Mouse (Mus musculus) embryonic facial prominence, embryonic 11.5 days (tissue): ENCODE measurements around the gene Opcml. TPM values are rescaled to one million over a fixed set of nuclear protein-coding genes. Genes with fewer than 3 reads are reported as not detected.

ENCODE experiments used
- ATAC-seq: fragments of 200-750 bp; cut with Nextera tagmentation; replicated peaks from 2 replicates; pipeline ENCODE4 v1.8.0; 2017; ENCODE audit warnings: low read depth; ENCODE audit not compliant: insufficient number of reproducible peaks, low FRiP score, low TSS enrichment
- DNase-seq: peaks from one replicate; pipeline ENCODE4 v3.0.0-alpha.2; 2015; ENCODE audit warnings: low spot score
- H3K27ac ChIP-seq: fragments of 300-500 bp; sonication (generic); replicated peaks from 2 replicates; pipeline ENCODE4 v1.5.1; 2014; ENCODE audit warnings: mild to moderate bottlenecking, low read depth, low read length, control low read depth
- H3K27me3 ChIP-seq: fragments of 300-500 bp; sonication (generic); 2 replicates; pipeline ENCODE4 v1.6.1; 2014; ENCODE audit warnings: mild to moderate bottlenecking, low read length, moderate library complexity, mixed read lengths; ENCODE audit not compliant: control insufficient read depth, insufficient read depth
- H3K36me3 ChIP-seq: fragments of 300-500 bp; sonication (generic); replicated peaks from 2 replicates; pipeline ENCODE4 v1.6.1; 2014; ENCODE audit warnings: low read depth, mild to moderate bottlenecking, low read length, moderate library complexity, mixed read lengths; ENCODE audit not compliant: control insufficient read depth, insufficient read depth
- H3K4me1 ChIP-seq: fragments of 300-500 bp; sonication (generic); 2 replicates; pipeline ENCODE4 v1.6.1; 2014; ENCODE audit warnings: low read length, mixed read lengths; ENCODE audit not compliant: control insufficient read depth, insufficient read depth
- H3K4me2 ChIP-seq: fragments of 300-500 bp; sonication (generic); 2 replicates; pipeline ENCODE4 v1.6.1; 2014; ENCODE audit warnings: low read depth, mild to moderate bottlenecking, control low read depth, low read length, moderate library complexity
- H3K4me3 ChIP-seq: fragments of 300-500 bp; sonication (generic); 2 replicates; pipeline ENCODE4 v1.5.1; 2014; ENCODE audit warnings: low read depth, low read length, control low read depth
- H3K9ac ChIP-seq: fragments of 300-500 bp; sonication (generic); replicated peaks from 2 replicates; pipeline ENCODE4 v1.6.1; 2014; ENCODE audit warnings: mild to moderate bottlenecking, control low read depth, low read length
- H3K9me3 ChIP-seq: fragments of 300-500 bp; sonication (generic); replicated peaks from 2 replicates; pipeline ENCODE4 v1.6.1; 2016; ENCODE audit warnings: mild to moderate bottlenecking, low read length, inconsistent platforms, mixed read lengths; ENCODE audit not compliant: control insufficient read depth
- WGBS: fragments of 180-500 bp; shearing (Covaris S2); extraction: QIAGEN DNeasy Blood & Tissue Kit; methylation state at CpG from one replicate; pipeline ENCODE4 v1.1.7; 2014; 5-methylcytosine and 5-hydroxymethylcytosine counted together
- polyA plus RNA-seq: library from polyadenylated mRNA; unstranded; fragments of >200 nt; fragmentation: Nextera tagmentation; extraction: Ambion mirVana; gene quantifications from 2 replicates; pipeline ENCODE4 v1.2.1, GENCODE M21; 2014

Gene Opcml
- polyA plus RNA-seq, 1 experiment from 2014 or later = 2.3 TPM

DNA sequence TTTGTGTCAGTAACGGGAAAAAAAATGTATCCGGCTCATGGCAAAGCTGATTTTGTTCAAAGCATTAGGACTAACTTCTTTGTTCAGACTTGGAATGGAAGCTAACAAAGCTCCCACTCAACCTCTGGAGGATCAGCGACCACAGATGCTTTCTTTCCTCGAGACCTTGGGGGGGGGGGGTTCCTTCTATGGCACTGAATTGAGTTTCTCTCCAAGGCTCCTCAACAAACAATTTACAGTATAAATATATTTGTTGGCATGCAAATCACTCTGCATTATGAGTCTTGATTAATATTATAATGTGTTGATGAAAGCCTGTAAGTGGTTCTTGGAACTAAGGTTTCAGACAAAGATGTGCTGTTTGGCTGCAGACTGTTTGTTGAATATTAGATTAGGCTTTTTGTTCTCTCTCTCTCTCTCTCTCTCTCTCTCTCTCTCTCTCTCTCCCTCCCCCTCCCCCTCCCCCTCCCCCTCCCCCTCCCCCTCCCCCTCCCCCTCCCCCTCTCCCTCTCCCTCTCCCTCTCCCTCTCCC is 797.3 kb downstream of the Opcml start:
- no peaks in the 10 kb centered on the region for H3K36me3 ChIP-seq

DNA sequence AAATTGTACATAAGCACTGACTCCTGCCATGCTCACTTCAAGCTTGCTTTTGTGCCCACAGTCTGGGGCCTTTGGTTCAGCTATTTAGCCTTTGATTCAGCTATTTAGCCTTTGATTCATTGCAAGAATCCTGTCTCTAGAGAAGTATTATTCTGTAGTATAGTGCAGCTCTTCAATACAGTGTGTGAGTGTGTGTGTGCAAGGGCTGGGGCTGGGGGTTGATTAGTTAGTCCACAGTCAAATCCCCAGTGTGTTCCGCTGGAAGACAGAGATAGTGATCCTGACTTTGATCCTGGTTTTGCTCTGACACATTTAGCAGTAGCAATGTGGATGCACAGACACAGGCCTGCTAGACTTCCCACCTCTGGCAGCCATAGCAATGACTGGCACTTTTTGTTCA is 797.9 kb downstream of the Opcml start:
- 95% methylated on average over 1 of the region's 1 CpGs for WGBS
- no peak for DNase-seq

More for the DNA sequence above, 797.3 kb downstream of the Opcml start:
- Histone ChIP-seq H3K4me2 (no peak overlapping the region), H3K27ac (no peak overlapping the region), H3K9ac (no peak overlapping the region), H3K27me3 (no peaks in the 10 kb centered on the region), H3K9me3 (no peaks in the 10 kb centered on the region), H3K4me3 (no peak overlapping the region), H3K4me1 (no peaks in the 10 kb centered on the region)
- 87% methylated on average over 4 of the region's 4 CpGs for WGBS
- no peak for ATAC-seq
- no peak for DNase-seq

DNA sequence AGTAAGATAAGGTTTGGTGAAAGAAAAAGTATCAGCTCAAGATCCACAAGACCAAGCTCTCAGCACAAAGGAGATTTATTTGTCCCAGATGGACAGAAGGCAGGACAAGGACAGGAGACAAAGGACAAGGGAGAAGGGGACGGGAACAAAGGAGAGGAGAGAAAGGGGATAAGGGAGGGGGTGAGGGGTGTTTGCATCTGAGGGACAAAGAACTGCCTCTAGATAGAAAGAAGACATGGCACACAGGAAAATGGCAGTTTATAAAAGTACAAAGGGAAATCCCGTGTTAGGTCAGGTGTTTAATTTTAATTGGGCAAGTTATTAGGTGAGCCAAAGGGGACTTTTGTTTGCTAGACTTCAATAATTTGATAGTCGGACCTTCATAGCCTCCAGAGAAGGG is 801.6 kb downstream of the Opcml start:
- ATAC-seq (no peak), DNase-seq (no peak)
- Histone ChIP-seq H3K9ac (no peak overlapping the region), H3K27ac (no peak overlapping the region), H3K4me2 (no peak overlapping the region), H3K9me3 (no peaks in the 10 kb centered on the region), H3K4me3 (no peak overlapping the region), H3K4me1 (no peaks in the 10 kb centered on the region), H3K27me3 (no peaks in the 10 kb centered on the region), H3K36me3 (no peaks in the 10 kb centered on the region)
- 50% methylated on average over 3 of the region's 3 CpGs for WGBS

More for the DNA sequence above, 797.9 kb downstream of the Opcml start:
- no peak overlapping the region for H3K4me2 ChIP-seq
- H3K27ac ChIP-seq = no peak overlapping the region
- no peaks in the 10 kb centered on the region for H3K27me3 ChIP-seq
- no peaks in the 10 kb centered on the region for H3K36me3 ChIP-seq
- no peak for ATAC-seq
- H3K9me3 ChIP-seq = no peaks in the 10 kb centered on the region
- H3K4me3 ChIP-seq = no peak overlapping the region
- H3K4me1 ChIP-seq = no peaks in the 10 kb centered on the region
- no peak overlapping the region for H3K9ac ChIP-seq

DNA sequence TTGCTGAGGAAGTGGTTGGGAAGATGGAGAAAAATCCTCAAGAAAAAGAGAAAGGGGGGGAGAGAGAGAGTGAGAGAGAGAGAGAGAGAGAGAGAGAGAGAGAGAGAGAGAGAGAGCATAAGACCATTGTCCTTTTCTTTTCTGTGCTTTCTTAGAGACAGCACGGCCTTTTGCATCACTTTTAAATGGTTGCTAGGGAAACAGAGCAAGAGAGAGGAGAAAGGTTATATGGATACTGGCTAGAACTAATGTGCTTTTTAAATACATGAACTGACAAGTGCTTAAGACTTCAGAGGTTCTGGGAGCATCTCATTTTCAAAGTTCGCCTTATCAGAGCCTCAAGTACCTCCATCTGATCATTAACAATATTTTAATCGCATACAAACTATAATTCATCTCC is 804.5 kb downstream of the Opcml start:
- Histone ChIP-seq H3K4me3 (no peak overlapping the region), H3K27me3 (no peaks in the 10 kb centered on the region), H3K4me2 (no peak overlapping the region), H3K4me1 (no peaks in the 10 kb centered on the region), H3K9me3 (no peaks in the 10 kb centered on the region), H3K36me3 (no peaks in the 10 kb centered on the region), H3K9ac (no peak overlapping the region), H3K27ac (no peak overlapping the region)
- 89% methylated on average over 3 of the region's 3 CpGs for WGBS
- ATAC-seq (no peak), DNase-seq (no peak)

DNA sequence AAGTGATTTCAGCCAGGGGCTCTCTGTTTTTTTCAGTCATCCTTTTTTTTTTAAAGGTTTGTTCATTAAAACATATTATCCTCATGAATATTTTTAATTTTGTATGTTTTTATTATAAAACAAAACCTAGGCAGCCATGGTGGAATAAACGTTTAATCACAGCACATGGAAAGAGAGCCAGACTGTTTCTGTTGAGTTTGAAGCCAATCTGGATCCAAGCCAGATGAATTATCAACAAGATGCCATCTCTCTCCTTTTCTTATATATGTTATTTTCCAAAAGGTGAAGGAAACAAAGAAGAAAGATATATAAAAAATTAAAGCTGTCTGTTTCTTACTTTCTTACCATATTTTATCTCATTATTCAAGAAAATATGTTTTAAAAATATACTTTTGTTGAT is 815.0 kb downstream of the Opcml start:
- Histone ChIP-seq H3K4me2 (no peak overlapping the region), H3K27me3 (no peaks in the 10 kb centered on the region), H3K4me3 (no peak overlapping the region), H3K9me3 (no peaks in the 10 kb centered on the region), H3K9ac (no peak overlapping the region), H3K36me3 (no peaks in the 10 kb centered on the region), H3K27ac (no peak overlapping the region), H3K4me1 (no peaks in the 10 kb centered on the region)
- DNase-seq (no peak), ATAC-seq (no peak)
- 80% methylated on average over 1 of the region's 1 CpGs for WGBS

DNA sequence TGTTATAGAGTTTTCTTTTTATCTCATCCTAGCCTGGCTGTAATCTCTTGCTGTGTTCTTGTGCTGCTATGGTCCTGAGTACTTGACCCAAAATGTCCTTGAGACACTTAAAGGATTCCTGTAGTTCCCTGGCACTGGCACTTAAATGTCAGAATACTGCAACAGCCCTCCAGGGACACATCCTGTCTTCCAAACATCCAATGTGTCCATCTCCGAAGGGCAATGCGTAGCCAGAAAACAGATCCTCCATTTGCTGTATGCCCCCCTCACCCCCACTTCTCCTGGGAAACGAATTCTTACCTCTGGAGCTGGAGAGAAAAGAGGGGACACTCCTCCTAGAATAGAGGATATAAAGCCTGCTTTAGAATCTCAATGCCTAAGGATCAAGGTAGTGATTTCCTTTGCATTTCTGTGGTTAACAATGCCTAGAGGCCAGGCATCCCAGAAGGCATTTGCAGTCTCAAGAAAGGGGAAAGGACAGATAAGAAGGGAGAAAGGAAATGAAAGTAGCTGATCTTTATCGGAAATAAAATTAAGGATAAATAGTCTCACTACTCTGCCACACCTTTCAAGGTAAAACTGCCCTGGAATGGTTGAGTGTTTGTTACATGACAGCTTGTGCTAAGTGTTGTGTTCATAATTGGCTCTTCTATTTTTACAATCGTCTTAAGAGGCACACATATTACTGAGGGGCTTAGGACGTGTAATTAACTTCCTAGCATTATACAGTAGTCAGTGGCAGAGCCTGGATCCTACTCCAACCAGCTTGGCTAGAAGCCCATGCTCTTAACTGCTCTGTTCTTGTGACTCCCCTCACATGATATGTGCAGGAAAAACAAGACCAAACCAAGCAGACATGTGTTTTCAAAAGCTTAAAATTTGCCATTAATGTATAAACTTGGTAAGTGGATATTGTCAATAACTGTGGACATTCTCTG is 823.4 kb downstream of the Opcml start:
- Histone ChIP-seq H3K4me3 (no peak overlapping the region), H3K9ac (no peak overlapping the region), H3K27ac (no peak overlapping the region), H3K4me2 (no peak overlapping the region), H3K9me3 (no peaks in the 10 kb centered on the region), H3K27me3 (no peaks in the 10 kb centered on the region), H3K36me3 (no peaks in the 10 kb centered on the region), H3K4me1 (no peaks in the 10 kb centered on the region)
- DNase-seq = no peak
- no peak for ATAC-seq
- 35% methylated on average over 6 of the region's 6 CpGs for WGBS

DNA sequence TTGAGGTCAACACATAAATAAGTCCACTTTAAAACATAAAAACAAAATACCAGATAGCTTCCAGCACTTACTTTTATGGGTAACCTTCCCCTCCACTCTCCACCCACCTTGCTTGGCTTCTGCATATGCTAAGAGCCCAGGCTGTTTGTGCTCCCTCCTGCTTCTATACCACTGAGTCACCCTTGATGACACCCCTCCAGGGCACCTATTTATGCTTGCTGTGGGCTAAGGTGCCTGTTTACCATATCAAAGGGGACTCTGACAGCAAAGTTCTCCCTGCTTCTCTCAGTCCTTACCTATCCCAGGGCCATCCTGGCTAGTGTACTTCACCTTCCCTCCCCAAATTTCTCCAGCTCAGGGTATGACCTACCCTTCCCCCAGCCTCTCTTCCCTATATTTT is 824.9 kb downstream of the Opcml start:
- ATAC-seq (no peak), DNase-seq (no peak)
- Histone ChIP-seq H3K9me3 (no peaks in the 10 kb centered on the region), H3K4me1 (no peaks in the 10 kb centered on the region), H3K9ac (no peak overlapping the region), H3K27ac (no peak overlapping the region), H3K4me2 (no peak overlapping the region), H3K4me3 (no peak overlapping the region), H3K36me3 (no peaks in the 10 kb centered on the region), H3K27me3 (no peaks in the 10 kb centered on the region)

DNA sequence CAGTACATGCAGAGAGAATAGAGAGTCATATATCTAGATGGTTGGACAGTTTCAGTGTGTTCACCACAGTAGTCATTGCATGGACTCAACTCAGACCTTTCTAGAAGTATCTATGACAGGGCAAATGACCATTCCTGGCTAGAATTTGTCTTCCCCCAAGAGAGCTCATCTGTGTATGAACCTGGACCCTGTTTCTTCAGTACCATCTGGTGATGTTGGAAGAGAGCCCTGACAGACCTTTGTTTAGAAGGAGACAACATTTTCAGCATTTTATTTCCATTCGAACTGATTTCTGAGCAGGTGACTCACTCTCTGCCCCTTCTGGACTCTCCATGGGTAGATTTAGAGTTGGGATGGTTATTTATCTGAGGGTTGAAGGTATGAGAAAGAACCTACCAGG is 827.1 kb downstream of the Opcml start:
- H3K36me3 ChIP-seq = no peaks in the 10 kb centered on the region
- no peaks in the 10 kb centered on the region for H3K9me3 ChIP-seq
- no peak for ATAC-seq
- no peaks in the 10 kb centered on the region for H3K4me1 ChIP-seq
- no peak overlapping the region for H3K27ac ChIP-seq
- 77% methylated on average over 1 of the region's 1 CpGs for WGBS
- no peak overlapping the region for H3K4me2 ChIP-seq
- no peak overlapping the region for H3K9ac ChIP-seq
- H3K4me3 ChIP-seq = no peak overlapping the region
- no peak for DNase-seq
- H3K27me3 ChIP-seq = no peaks in the 10 kb centered on the region
